12 mouse cellular contexts compared by ENCODE assay signal in the genomic region with DNA sequence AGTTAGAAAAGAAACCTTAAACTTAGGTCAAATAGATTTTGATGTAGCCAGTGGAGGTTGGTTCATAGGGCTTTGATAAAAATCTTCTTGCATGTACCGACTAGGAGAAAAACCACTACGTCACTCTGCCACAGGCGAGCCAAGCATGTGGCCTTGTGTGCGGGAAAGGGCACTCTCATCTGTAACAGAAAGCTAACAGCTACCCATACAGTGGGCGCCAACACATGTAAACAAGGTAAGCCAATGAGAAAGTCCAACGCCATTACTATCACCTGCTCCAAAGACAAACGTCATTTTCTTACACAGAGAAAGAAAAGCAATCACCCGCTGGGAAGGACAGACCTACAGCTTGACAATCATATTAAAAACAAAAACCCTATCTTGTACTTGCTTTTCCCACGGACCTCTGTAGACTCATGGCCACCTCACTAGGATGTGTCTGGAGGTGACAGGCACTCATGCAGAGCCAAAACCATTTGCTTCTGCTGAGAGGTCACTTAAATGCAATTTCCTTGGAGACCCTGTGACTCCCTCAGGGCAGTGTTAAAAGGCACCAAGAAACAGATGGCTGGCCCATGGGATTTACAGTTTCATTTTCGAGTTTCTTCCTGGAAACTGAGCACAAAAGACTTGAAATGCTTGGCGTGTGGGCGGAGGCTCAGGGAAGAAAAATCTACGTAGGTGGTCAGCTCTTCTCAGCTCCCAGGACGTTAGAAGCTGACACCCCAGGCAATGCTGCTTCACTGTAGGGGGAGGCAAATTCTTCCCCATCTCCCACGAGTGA.
A peak's percentile ranks its signal among the peaks of the same experiment; 100 is the strongest.
DNase-seq lines count a peak whose midpoint lies in the region; ATAC-seq and TF ChIP-seq lines count a peak whose summit lies in the region.
"Had no signal": no experiment of that assay in that cellular context is flagged by ENCODE, and none has a peak within 500 bp of the region (broad histone marks: within the 10 kb centered on the region; RNA-seq: fewer than 3 reads in every experiment).

No protein-coding gene starts in this region.

- DNase-seq in adrenal gland, adult (ENCODE audit: inconsistent age in 2 of 2, low spot score in 1 of 2): peak; percentile 67 to 83
- no peak for DNase-seq in adrenal gland, postnatal 4 days (ENCODE audit: low spot score in 2 of 2)
- no peak for DNase-seq in lung, postnatal 4 days
- peak; percentile 6 for DNase-seq in hindlimb bud, embryonic 11.5 days (ENCODE audit: extremely low spot score, low read depth, low spot score)
- peak; percentile 28 for DNase-seq in right cerebral cortex, postnatal 25 days
- DNase-seq: cerebellum, adult 9-10 months; thymus, postnatal 14 days had no signal

- no peak overlapping the region for H3K4me2 ChIP-seq in lung, embryonic 16.5 days (ENCODE audit: low read depth, low read length)
- H3K4me2 ChIP-seq in intestine, postnatal 0 days (replicated peaks; ENCODE audit: low read depth): no peak overlapping the region
- H3K4me2 ChIP-seq: heart, embryonic 13.5 days; liver, embryonic 15.5 days had no signal

- ATAC-seq in lung, embryonic 16.5 days (ENCODE audit: low read depth): peak; percentile 38; the same call in 1 of the 2 replicates
- no peak for ATAC-seq in intestine, postnatal 0 days
- ATAC-seq in megakaryocyte, adult 5-6 weeks (ENCODE audit: poor library complexity, severe bottlenecking): no peak

- TF ChIP-seq CTCF in intestine, postnatal 0 days (IDR thresholded peaks at IDR 0.05; ENCODE audit: low read depth): no peak

- H3K4me3 ChIP-seq in lung, embryonic 16.5 days (ENCODE audit: low read length): no peak overlapping the region
- no peak overlapping the region for H3K4me3 ChIP-seq in intestine, postnatal 0 days (ENCODE audit: low read depth, low read length)
- H3K4me3 ChIP-seq: heart, embryonic 13.5 days; liver, embryonic 15.5 days had no signal

- no peak overlapping the region for H3K9ac ChIP-seq in lung, embryonic 16.5 days (ENCODE audit: low read length)
- no peak overlapping the region for H3K9ac ChIP-seq in intestine, postnatal 0 days (ENCODE audit: low read depth, low read length)
- H3K9ac ChIP-seq: heart, embryonic 13.5 days; liver, embryonic 15.5 days had no signal

- no peaks in the 10 kb centered on the region for H3K9me3 ChIP-seq in lung, embryonic 16.5 days (ENCODE audit: control insufficient read depth, low read length)
- no peaks in the 10 kb centered on the region for H3K9me3 ChIP-seq in intestine, postnatal 0 days (ENCODE audit: control insufficient read depth)
- H3K9me3 ChIP-seq: heart, embryonic 13.5 days; liver, embryonic 15.5 days had no signal

- H3K27me3 ChIP-seq in lung, embryonic 16.5 days (ENCODE audit: control insufficient read depth, insufficient read depth, low read depth, low read length): no peaks in the 10 kb centered on the region
- H3K27me3 ChIP-seq in intestine, postnatal 0 days (replicated peaks; ENCODE audit: control insufficient read depth, insufficient read depth, low read length): no peaks in the 10 kb centered on the region
- H3K27me3 ChIP-seq: heart, embryonic 13.5 days; liver, embryonic 15.5 days had no signal

- WGBS in lung, embryonic 16.5 days: 72% methylated on average over 15 of the region's 15 CpGs
- 82% methylated on average over 15 of the region's 15 CpGs for WGBS in intestine, postnatal 0 days

- H3K4me1 ChIP-seq in lung, embryonic 16.5 days (replicated peaks; ENCODE audit: control insufficient read depth, insufficient read depth, low read length): no peaks in the 10 kb centered on the region
- H3K4me1 ChIP-seq in intestine, postnatal 0 days (replicated peaks; ENCODE audit: control insufficient read depth, insufficient read depth, low read length): no peaks in the 10 kb centered on the region
- H3K4me1 ChIP-seq: heart, embryonic 13.5 days; liver, embryonic 15.5 days had no signal

- no peak overlapping the region for H3K27ac ChIP-seq in lung, embryonic 16.5 days (ENCODE audit: low read length)
- no peak overlapping the region for H3K27ac ChIP-seq in intestine, postnatal 0 days (ENCODE audit: low read depth, low read length)
- H3K27ac ChIP-seq: heart, embryonic 13.5 days; liver, embryonic 15.5 days had no signal

- peaks cover 28% of the 10 kb centered on the region for H3K36me3 ChIP-seq in lung, embryonic 16.5 days (ENCODE audit: control insufficient read depth, insufficient read depth, low read length)
- H3K36me3 ChIP-seq in intestine, postnatal 0 days (ENCODE audit: control insufficient read depth, insufficient read depth): peaks cover 17% of the 10 kb centered on the region; the same call in 1 of the 2 replicates

Comparison
In these comparisons a context has a peak if more than half of its experiments do, and no peak if none do; other contexts are left out.
1. DNase-seq: peak in adrenal gland, adult (2 of 2), hindlimb bud, embryonic 11.5 days (single experiment) and right cerebral cortex, postnatal 25 days (single experiment); none in adrenal gland, postnatal 4 days (0 of 2) and lung, postnatal 4 days (0 of 2).